Mouse (Mus musculus) hindbrain, embryonic 13.5 days (tissue): ENCODE results near the gene Pdss2. TPM values are rescaled to one million over a fixed set of nuclear protein-coding genes. Genes with fewer than 3 reads are reported as not detected.
A peak's percentile ranks its signal among the peaks of the same experiment; 100 is the strongest.

Experiments
- ATAC-seq: fragments of 200-750 bp; cut with Nextera tagmentation; 2 replicates; pipeline ENCODE4 v1.8.0; 2017; ENCODE audit warnings: moderate TSS enrichment; ENCODE audit not compliant: low FRiP score
- H3K27ac ChIP-seq: fragments of 300-500 bp; sonication (generic); 2 replicates; pipeline ENCODE4 v1.5.1; 2015; ENCODE audit warnings: inconsistent platforms, mild to moderate bottlenecking, moderate library complexity
- H3K27me3 ChIP-seq: fragments of 300-500 bp; sonication (generic); 2 replicates; pipeline ENCODE4 v1.6.1; 2015; ENCODE audit warnings: mild to moderate bottlenecking, inconsistent platforms
- H3K36me3 ChIP-seq: fragments of 300-500 bp; sonication (generic); 2 replicates; pipeline ENCODE4 v1.6.1; 2015; ENCODE audit warnings: mild to moderate bottlenecking, inconsistent platforms
- H3K4me1 ChIP-seq: fragments of 300-500 bp; sonication (generic); replicated peaks from 2 replicates; pipeline ENCODE4 v1.6.1; 2015; ENCODE audit warnings: inconsistent platforms
- H3K4me2 ChIP-seq: fragments of 300-500 bp; sonication (generic); 2 replicates; pipeline ENCODE4 v1.6.1; 2015; ENCODE audit warnings: inconsistent platforms, mild to moderate bottlenecking, moderate library complexity
- H3K4me3 ChIP-seq: fragments of 300-500 bp; sonication (generic); 2 replicates; pipeline ENCODE4 v1.5.1; 2015; ENCODE audit warnings: mild to moderate bottlenecking, inconsistent platforms
- H3K9ac ChIP-seq: fragments of 300-500 bp; sonication (generic); 2 replicates; pipeline ENCODE4 v1.6.1; 2015; ENCODE audit warnings: mild to moderate bottlenecking, inconsistent platforms
- H3K9me3 ChIP-seq: fragments of 300-500 bp; sonication (generic); 2 replicates; pipeline ENCODE4 v1.6.1; 2016; ENCODE audit warnings: inconsistent platforms
- WGBS: fragments of 180-500 bp; shearing (Covaris S2); methylation state at CpG from one replicate; pipeline ENCODE4 v1.1.7; 2015; 5-methylcytosine and 5-hydroxymethylcytosine counted together
- polyA plus RNA-seq: library from polyadenylated mRNA; unstranded; fragments of >200 nt; fragmentation: Nextera tagmentation; extraction: Ambion mirVana; gene quantifications from 2 replicates; pipeline ENCODE4 v1.2.1, GENCODE M21; 2015

The Pdss2 gene
- polyA plus RNA-seq, 1 experiment from 2014 or later = 16.0 TPM

DNA sequence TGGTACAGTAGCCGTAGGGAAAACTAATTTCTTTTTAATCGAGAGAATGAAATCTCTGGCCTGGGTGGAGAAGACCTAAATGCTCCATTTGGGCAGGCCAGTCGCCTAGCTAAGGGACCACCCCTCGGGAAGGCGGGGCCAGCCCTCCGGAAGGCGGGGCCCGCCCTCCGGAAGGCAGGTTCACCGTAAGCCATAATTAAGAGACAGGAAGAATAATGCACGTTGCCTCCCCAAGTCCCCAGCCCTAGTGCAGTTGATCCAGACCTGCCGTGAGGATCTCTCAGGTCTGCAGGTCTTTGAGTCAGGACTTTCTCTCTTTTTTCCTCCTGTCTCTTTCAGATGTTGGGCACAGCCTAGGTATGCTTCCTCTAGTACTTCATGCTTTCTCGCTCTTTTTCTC lies 246.4 kb downstream of the Pdss2 start:
- no peaks in the 10 kb centered on the region for H3K36me3 ChIP-seq
- ATAC-seq = no peak

GRCm38 (mm10) chr10:43468293-43468692 lies 247.0 kb downstream of the Pdss2 start:
- 96% methylated on average over 6 of the region's 6 CpGs for WGBS
- no peaks in the 10 kb centered on the region for H3K36me3 ChIP-seq
- H3K4me3 ChIP-seq = no peak overlapping the region
- H3K4me2 ChIP-seq = no peak overlapping the region
- no peak for ATAC-seq
- no peaks in the 10 kb centered on the region for H3K4me1 ChIP-seq
- no peaks in the 10 kb centered on the region for H3K27me3 ChIP-seq
- H3K27ac ChIP-seq = no peak overlapping the region
- no peaks in the 10 kb centered on the region for H3K9me3 ChIP-seq
- H3K9ac ChIP-seq = no peak overlapping the region

More for the DNA sequence above, 246.4 kb downstream of the Pdss2 start:
- Histone ChIP-seq H3K27me3 (no peaks in the 10 kb centered on the region), H3K27ac (no peak overlapping the region), H3K4me3 (no peak overlapping the region), H3K4me1 (no peaks in the 10 kb centered on the region), H3K9me3 (no peaks in the 10 kb centered on the region), H3K4me2 (no peak overlapping the region), H3K9ac (no peak overlapping the region)
- WGBS = 44% methylated on average over 13 of the region's 13 CpGs

- Histone ChIP-seq H3K4me1 (peaks cover 25% of the 10 kb centered on the region), H3K36me3 (no peaks in the 10 kb centered on the region), H3K27ac (no peak overlapping the region), H3K4me2 (no peak overlapping the region), H3K9me3 (no peaks in the 10 kb centered on the region), H3K4me3 (no peak overlapping the region), H3K9ac (no peak overlapping the region), H3K27me3 (no peaks in the 10 kb centered on the region)
- WGBS = 61% methylated on average over 4 of the region's 4 CpGs
- ATAC-seq = no peak
Observed at GRCm38 (mm10) chr10:43475376-43475775, 254.1 kb downstream of the Pdss2 start.

- peak overlapping the region; percentile 76 for H3K4me3 ChIP-seq
- peak overlapping the region; percentile 98; the same call in 1 of the 2 replicates for H3K27ac ChIP-seq
- no peaks in the 10 kb centered on the region for H3K9me3 ChIP-seq
- H3K27me3 ChIP-seq = no peaks in the 10 kb centered on the region
- H3K36me3 ChIP-seq = no peaks in the 10 kb centered on the region
- WGBS = 2% methylated on average over 9 of the region's 9 CpGs
- H3K4me1 ChIP-seq = peaks cover 45% of the 10 kb centered on the region
- ATAC-seq = no peak
- peak overlapping the region; percentile 90 for H3K9ac ChIP-seq
- peak overlapping the region; percentile 97 for H3K4me2 ChIP-seq
Observed at GRCm38 (mm10) chr10:43477459-43477858, 256.2 kb downstream of the Pdss2 start.

DNA sequence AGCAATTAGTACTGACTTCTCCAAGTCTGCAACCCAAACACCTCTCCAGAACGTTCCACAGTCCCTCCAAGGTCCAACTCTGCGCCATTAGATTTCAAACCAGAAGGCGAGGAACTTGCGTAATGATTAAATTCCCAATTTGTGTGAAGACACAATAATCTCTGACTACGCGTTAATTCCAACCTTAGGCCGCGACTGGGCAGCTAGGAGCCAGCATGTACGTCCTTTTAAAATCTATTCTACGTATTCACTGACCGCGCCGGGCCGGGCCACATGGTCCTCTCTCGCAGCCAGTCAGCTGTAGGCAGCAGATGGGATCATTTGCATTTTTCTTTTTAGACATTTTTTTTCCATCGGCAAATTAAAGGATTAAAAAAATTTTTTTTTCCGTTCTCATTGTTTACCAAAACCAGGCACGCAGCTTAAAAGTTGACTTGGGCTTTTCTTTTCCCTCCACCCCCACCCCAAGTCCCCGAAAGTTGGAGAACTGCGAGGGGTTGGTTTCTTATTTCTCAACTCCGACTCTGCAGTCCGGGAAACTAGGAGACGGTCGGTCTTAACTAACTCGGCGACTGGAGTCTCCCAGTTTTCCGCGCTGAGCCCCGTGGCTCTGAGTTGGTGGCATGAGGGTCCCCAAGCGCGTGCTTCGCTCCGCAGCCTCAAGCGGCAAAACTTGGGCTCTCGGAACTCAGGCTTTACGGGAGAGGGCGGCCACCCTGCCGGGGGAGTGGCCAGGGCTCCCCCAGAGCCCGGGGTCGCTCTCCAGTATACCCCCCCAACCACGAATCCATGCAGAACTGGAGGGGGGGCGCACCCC lies 256.8 kb downstream of the Pdss2 start:
- Histone ChIP-seq H3K36me3 (no peaks in the 10 kb centered on the region), H3K4me1 (peaks cover 51% of the 10 kb centered on the region), H3K9me3 (no peaks in the 10 kb centered on the region), H3K27ac (peak overlapping the region; percentile 98), H3K27me3 (no peaks in the 10 kb centered on the region), H3K9ac (peak overlapping the region; percentile 90), H3K4me2 (peak overlapping the region; percentile 97), H3K4me3 (peak overlapping the region; percentile 76)
- WGBS = under 1% methylated on average over 41 of the region's 42 CpGs
- ATAC-seq = peak; percentile 25

GRCm38 (mm10) chr10:43478751-43479435 lies 257.6 kb downstream of the Pdss2 start, which contains the start of gene Bend3:
Bend3 (plus strand) TSS chr10:43478831.
- peaks cover 59% of the 10 kb centered on the region for H3K4me1 ChIP-seq
- H3K27me3 ChIP-seq = no peaks in the 10 kb centered on the region
- H3K27ac ChIP-seq = peak within 1 kb of the TSS; percentile 98
- WGBS = under 1% methylated on average over 38 of the region's 101 CpGs
- peak within 1 kb of the TSS; percentile 97 for H3K4me2 ChIP-seq
- H3K9me3 ChIP-seq = no peaks in the 10 kb centered on the region
- no peaks in the 10 kb centered on the region for H3K36me3 ChIP-seq
- peak; percentile 81 for ATAC-seq
- H3K4me3 ChIP-seq = peak within 1 kb of the TSS; percentile 76
- peak within 1 kb of the TSS; percentile 90 for H3K9ac ChIP-seq

GRCm38 (mm10) chr10:43479436-43480157 lies 258.3 kb downstream of the Pdss2 start:
- H3K36me3 ChIP-seq = no peaks in the 10 kb centered on the region
- under 1% methylated on average over 66 of the region's 103 CpGs for WGBS

GRCm38 (mm10) chr10:43480227-43480849 lies 259.1 kb downstream of the Pdss2 start:
- Histone ChIP-seq H3K9ac (peak overlapping the region; percentile 90), H3K27me3 (no peaks in the 10 kb centered on the region), H3K4me1 (peaks cover 59% of the 10 kb centered on the region), H3K27ac (peak overlapping the region; percentile 98), H3K36me3 (no peaks in the 10 kb centered on the region), H3K4me2 (peak overlapping the region; percentile 97), H3K4me3 (peak overlapping the region; percentile 76), H3K9me3 (no peaks in the 10 kb centered on the region)
- 3% methylated on average over 13 of the region's 13 CpGs for WGBS
- ATAC-seq = no peak

More at GRCm38 (mm10) chr10:43479436-43480157, 258.3 kb downstream of the Pdss2 start:
- Histone ChIP-seq H3K9ac (peak overlapping the region; percentile 90), H3K9me3 (no peaks in the 10 kb centered on the region), H3K4me1 (peaks cover 59% of the 10 kb centered on the region), H3K27ac (peak overlapping the region; percentile 98), H3K27me3 (no peaks in the 10 kb centered on the region), H3K4me2 (peak overlapping the region; percentile 97), H3K4me3 (peak overlapping the region; percentile 76)
- ATAC-seq = peak; percentile 85

- H3K36me3 ChIP-seq = no peaks in the 10 kb centered on the region
- no peak overlapping the region for H3K9ac ChIP-seq
- H3K4me1 ChIP-seq = peaks cover 59% of the 10 kb centered on the region
- no peaks in the 10 kb centered on the region for H3K27me3 ChIP-seq
- H3K4me2 ChIP-seq = no peak overlapping the region
- no peak for ATAC-seq
- no peak overlapping the region for H3K4me3 ChIP-seq
- 38% methylated on average over 4 of the region's 4 CpGs for WGBS
- H3K27ac ChIP-seq = no peak overlapping the region
- H3K9me3 ChIP-seq = no peaks in the 10 kb centered on the region
Observed at GRCm38 (mm10) chr10:43481179-43481578, 259.9 kb downstream of the Pdss2 start.

- Histone ChIP-seq H3K36me3 (no peaks in the 10 kb centered on the region), H3K4me3 (no peak overlapping the region), H3K27me3 (no peaks in the 10 kb centered on the region), H3K9me3 (no peaks in the 10 kb centered on the region), H3K9ac (no peak overlapping the region), H3K27ac (no peak overlapping the region), H3K4me1 (peaks cover 54% of the 10 kb centered on the region), H3K4me2 (no peak overlapping the region)
- ATAC-seq = no peak
- 89% methylated on average over 5 of the region's 5 CpGs for WGBS
Observed at GRCm38 (mm10) chr10:43482021-43482420, 260.7 kb downstream of the Pdss2 start.

DNA sequence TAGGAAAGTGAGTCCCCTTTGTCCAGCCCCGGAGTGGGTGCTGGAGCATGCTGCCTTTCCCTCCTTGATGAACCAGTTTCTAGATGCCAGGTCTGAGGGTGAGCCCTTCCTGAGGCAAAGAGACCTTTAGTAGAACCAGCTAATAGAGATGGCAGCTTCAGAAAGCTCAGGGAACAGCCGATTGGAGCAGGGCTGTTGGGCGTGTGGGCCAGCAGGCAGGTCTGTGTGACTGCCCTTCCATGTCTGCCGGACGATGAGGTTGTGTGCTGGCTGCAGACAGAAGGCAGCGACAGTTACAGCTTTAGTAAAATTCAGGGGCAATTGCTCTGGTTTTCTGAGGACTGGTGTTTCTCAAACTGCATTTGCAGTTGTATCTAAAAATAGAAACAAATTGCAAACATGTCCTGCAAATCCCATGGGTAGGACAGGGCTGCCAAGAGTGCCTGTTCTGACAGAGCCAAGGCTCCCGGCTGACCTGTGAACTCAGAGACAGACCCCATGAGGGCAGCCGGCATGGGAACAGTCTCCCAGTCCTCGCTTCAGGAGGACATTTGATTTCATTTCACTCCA lies 262.2 kb downstream of the Pdss2 start:
- ATAC-seq = no peak
- whole genome bisulfite sequencing = 37% methylated on average over 9 of the region's 9 CpGs
- peaks cover 39% of the 10 kb centered on the region for H3K4me1 ChIP-seq
- 0 out of 2 replicates have a peak overlapping the region, but pooled peaks have one; percentile 45 for H3K27ac ChIP-seq
- H3K9ac ChIP-seq = 0 out of 2 replicates have a peak overlapping the region, but pooled peaks have one; percentile 14
- H3K27me3 ChIP-seq = no peaks in the 10 kb centered on the region
- no peak overlapping the region for H3K4me3 ChIP-seq
- no peaks in the 10 kb centered on the region for H3K9me3 ChIP-seq
- no peaks in the 10 kb centered on the region for H3K36me3 ChIP-seq
- H3K4me2 ChIP-seq = peak overlapping the region; percentile 15; the same call in 1 of the 2 replicates
